Mouse (Mus musculus): ENCODE results near the gene St3gal3.
A peak's percentile ranks its signal among the peaks of the same experiment; 100 is the strongest.

Gene St3gal3

DNA sequence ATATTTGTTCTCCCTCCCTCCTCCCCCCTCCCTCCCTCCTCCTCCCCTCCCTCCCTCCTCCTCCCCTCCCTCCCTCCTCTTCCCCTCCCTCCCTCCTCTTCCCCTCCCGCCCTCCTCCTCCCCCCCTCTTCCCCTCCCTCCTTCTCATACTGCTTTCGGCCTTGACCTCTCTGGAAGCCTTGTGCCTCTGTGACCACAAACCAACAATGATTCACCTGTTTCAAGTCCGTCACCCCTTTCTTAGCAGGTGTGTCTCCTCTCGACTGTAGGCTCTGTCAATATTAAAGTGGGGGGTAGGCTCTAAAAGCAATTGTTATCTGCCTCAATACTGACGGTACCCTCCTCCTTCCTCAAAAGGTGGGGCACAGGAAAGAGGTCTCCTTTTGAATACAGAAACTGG is 153.2 kb downstream of the St3gal3 start:
- no peak for DNase-seq

DNA sequence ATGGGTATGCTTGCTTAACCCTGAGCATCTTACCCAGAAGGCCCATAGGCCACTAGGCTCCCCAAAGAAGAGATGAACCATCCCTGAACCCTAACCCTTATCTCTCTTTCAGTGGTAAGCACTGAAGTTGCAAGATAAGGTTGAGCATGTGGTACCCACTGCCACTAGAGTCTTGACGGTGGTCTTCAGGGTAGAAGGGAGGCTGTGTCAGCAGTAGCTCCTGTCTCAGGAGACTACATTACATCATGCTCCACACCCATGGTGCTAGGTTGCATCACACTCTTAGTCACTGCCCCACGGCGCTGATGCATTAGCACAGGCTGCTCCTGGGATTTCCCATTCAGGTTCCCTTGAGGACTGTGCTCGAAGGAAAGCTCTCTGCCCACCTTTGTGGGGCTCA is 154.6 kb downstream of the St3gal3 start:
- no peak for DNase-seq

DNA sequence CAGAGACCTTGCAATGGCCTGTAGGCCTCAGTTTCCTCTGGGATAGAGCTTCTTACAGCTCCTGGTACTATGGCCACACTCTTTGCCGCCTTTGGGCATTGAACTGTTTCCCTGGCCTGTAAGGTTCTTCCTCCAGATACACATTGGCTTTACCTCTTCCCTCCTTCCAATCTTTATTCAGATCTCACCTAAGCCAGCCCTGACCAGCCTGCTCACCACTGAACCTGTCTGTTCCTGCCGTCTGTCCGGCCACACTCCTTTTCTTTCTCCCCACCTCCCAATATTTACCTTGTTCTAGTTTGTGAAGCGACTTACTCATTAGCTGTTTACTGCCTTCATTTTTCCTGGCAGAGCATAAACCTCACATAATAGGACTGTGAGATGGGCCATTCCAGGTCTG is 155.5 kb downstream of the St3gal3 start:
- no peak for DNase-seq

DNA sequence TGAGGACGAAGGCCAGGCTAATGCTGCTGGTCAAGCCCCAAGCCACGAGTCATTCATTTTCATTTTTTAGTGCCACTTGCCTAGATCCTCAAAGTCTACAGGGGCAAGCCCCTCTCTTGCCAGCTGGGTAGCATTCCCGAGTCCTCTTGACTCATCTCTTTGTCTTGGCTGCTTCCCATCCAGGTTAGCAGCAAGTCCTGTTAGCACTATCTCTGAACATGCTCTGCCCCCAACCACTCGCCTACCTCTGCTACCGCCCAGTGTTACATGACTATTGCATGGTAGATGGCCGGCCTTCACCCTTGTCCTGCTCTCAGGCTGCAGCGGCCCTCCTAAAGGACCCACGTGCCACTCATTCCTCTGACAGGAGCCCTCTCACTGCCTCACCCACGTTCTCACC is 156.4 kb downstream of the St3gal3 start:
- DNase-seq = no peak

DNA sequence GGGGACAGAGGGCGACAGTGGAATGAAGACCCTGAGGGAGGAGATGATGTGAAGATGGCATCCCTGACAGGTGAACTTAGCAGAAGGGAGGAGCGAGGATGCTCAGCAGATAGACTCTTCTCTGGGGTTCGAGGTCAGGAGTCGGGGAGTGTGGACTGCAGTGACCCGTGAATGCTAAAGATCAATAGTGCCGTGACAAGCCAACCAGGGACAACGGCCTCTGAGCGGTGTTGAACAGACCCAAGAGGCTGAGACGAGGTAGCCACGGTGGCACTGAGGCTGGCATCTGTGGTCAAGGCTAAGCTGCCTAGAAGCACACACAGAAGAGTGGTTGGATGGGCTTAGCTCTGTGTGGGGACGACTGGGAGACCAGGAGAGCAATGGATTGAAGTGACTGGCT is 156.9 kb downstream of the St3gal3 start:
- no peak for DNase-seq

DNA sequence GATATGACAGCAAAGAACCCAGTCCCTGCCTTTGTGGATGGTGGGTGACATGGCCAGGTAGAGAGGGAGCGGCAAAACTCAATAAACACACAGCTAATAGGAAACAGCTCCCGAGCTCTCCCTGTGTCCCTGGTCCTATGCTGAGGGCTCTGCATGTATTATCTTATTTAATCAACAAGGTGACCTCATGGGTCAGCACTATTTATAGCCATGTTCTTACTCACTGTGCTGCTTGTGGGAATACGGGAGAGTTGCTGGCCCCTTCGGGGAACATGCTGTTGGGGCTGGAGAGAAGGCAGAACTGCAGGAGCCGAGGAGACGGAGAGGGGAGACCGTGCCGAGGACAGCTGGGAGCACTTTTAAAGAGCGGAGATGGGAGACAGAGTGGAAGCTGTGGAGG is 157.3 kb downstream of the St3gal3 start:
- no peak for DNase-seq

DNA sequence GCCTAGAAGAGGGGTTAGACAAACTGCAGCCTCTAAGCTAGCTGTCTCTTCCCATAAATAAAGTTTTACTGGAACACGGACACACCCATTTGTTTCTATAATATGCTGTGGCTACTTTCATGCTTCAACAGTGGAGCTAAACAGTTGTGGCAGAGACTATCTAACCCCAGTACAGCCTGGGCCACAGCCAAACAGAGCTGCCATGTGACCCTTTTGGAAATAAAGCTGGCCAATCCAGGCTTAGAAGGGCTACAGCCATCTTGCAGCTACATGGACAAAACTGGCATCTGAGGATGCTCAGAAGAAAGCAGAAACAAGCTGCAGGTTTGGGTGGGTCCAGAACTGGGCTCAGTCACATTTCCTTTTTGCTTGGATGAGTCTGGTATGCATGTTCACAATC is 158.9 kb downstream of the St3gal3 start:
- DNase-seq = no peak

DNA sequence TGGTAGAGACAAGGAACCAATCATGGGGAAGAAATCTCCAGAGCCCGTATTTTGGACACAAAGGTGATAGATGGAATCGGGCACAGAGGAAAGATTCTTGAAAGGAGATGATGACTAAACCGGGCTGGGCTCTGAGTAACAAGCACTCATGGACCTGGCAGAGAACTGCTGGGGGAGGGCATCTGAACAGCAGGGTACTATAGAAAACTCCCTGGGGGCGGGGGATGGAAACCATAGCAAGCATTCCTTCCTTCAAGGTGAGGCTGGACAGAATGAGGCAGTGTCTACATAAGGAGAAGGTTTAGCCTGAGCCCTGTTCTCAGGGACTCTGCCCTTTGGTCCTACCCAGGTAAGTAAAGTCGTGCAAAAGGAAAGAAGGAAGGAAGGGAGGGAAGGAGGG is 160.0 kb downstream of the St3gal3 start:
- no peak for DNase-seq

DNA sequence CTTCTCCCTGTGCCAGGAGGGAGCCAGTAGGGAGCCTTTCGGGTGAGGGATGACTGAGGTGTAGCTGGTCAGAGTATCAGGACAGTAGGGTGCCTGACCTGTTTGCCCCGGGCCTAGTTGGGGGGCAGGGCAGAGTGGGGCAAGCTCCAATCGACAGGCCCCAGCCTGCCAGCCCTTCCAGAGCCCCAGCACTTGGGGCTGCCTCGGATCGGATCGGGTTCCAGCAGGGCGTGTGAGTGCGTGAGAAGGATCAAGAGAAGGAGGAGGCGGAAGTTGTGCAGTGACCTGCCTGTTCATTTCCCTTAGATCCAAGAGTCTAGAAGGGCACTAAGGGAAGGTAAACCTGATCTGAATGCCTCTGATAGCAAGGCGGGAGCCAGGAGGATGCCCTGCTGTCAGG is 161.7 kb downstream of the St3gal3 start:
- no peak for DNase-seq

DNA sequence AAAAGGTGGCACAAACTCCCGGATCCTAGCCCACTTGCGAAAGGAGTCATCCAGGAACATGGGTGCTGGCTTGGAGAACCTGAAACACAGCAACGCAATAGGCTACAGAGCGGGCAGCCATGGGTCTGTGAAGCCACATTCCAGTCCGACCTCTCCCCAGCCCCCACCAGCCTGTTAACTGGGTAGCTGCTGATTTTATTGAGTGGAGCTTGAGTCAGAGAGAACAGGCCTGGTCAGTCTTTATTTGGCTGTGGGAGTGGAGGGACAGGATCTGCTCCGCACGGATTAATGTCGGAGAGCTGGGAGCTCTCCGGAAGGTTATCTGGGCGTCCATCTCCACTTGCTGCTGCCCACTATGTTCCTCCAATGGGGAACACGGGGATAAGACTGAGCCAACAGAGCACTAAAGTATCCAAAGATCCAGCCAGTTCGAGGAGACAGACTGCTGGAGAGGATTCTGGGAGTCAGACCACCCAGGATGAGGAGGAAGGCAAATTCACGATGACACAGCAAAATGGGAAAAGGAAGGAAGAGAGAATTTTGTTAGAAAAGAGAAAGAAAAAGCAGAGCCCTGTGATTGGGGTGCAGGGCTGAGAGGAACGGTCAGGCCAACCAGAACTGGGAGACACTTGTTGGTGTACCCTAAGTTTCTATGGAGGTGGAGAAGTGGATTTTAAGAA is 170.2 kb downstream of the St3gal3 start:
- DNase-seq = no peak

DNA sequence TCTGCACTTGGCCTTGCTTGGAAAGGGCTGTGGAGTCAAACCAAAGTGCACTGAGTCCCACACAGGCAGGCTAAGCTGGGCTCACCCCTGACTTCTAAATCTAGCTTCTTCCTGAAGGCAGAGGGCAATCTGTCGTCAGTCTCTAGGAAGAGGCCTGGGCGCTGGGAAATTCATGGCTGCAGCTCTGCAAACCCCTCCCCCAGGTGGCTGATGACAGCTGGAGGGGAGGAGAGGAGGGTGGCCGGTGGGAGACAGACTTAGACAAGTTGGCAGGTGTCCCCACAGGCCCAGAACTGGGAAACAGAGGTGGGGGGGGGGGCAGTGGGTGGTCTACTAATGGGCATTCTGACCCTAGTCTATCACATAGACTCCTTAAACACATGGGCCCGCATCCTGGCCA is 177.2 kb downstream of the St3gal3 start:
- DNase-seq = no peak

DNA sequence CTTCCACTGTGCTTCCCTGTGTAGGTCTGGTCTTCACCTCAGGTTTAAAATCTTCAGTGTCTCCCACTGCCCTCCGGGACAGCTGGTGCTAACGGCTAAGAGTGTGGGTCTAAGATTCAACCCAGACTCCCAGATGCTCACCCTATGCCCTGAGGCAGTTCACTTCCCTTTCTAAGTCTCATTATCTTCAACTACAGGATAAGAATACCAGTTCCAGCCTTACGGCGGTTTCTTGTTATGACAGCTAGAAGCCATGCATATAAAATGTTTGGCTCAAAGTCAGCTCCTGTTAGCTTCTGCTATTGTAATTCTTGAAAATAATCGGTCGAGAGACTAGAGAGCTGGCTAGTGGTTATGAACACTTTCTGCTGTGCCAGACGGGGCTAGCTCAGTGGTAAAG is 187.2 kb downstream of the St3gal3 start:
- DNase-seq = no peak

DNA sequence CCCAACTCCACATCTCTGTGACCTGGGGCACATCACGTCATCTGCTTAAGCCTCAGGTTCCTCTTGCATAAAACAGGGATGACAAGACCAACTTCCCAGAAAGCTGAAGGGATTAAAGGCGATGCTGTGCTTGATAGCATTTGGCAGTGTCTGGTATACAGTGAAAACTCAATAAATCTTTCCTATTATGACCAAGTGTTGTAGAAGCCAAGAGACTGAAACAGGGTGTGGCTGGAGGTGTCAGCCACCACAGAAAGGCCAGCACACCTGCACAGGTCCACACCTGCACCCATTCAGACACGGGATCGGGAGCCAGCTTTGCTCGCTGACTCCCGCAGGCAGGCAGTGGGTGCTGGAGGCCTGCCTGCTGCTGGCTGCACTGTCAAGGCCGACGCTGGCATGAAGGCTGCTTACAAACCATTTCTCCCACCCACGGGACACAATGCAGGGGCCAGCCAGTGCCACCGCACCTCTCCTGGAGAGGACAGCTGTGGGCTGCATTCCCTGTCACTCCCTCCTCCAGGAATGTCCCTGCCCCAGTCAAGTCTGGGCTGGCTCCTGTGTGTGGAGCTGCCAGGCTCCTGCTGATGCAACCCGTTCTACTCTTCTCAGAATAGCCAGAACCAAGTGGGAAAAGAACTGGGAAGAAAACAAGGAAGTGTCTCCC is 187.9 kb downstream of the St3gal3 start:
- no peak for DNase-seq

DNA sequence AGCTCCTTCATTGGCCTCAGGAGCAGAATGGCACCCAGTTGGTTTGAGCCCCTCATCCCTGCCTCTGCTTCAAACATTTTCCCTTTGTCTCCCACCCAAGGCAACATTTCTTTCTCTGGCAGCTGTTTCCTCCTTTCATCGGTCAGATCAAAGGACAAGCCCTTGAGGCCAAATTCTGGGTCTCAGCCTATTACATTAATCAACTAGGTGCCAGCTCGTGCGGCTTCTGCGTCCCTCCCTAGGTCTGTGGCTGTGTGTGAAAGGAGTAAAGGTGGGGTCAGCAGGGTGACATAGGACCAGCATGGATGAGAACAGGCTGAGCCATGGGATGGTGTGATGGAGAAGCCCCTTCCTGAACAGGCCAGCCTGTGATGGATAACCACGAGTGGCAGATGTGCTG is 191.4 kb downstream of the St3gal3 start:
- DNase-seq = no peak

DNA sequence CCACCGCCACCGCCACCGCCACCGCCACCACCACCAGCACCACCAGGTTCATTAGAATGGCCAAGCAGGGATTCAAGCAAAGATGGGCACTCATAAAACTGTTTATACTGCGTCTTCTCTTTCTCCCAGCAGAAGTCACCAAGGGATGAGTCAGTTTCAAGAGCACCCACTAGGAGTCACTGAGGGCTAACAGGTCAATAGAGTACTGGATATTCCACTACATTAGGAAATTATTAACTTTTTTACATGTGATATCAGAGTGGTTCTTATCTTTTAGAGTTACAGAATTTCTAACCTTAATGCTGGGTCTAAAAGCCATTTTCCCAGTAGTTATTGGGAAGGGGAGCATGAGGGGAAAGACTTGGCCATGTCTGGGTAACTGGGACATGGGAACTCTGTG is 197.8 kb downstream of the St3gal3 start:
- no peak for DNase-seq

DNA sequence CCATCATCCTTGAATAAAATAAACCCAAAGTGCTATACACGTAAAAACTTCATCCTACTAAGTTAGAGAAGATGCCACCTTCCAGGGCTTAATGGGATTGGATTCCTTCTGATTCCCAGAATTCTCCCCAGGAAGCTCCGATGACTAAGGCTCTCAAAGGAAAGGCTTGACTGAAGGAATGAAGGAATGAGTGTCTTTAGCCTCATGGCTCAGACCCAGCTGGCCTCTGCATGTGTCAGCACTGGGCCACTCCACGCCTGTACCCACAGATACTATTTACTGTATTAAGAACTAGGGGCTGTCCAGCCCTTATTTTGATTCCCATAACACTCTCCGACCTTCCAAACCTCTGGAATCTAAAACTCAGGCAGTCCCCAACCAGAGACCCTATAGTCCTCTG is 200.6 kb downstream of the St3gal3 start:
- DNase-seq = no peak

DNA sequence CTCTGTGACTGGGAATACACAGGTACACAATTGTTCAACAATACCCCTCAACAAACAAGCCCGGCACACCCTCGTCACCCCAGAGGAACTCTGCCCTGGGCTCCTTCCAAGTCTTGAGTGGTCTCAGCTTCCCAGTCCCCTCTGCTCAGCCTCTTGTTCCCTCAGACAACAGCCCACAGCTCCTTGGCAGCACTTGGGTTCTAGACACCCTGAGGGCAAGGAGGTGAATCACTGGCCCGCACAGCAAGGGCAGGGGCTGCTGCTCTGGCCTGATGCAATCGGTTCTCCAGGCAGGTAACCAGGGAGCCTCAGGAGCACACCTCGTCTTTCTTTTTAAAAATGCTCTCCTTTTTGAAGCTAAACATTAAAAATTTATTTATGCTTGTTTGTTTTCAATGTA is 201.5 kb downstream of the St3gal3 start:
- DNase-seq = no peak

DNA sequence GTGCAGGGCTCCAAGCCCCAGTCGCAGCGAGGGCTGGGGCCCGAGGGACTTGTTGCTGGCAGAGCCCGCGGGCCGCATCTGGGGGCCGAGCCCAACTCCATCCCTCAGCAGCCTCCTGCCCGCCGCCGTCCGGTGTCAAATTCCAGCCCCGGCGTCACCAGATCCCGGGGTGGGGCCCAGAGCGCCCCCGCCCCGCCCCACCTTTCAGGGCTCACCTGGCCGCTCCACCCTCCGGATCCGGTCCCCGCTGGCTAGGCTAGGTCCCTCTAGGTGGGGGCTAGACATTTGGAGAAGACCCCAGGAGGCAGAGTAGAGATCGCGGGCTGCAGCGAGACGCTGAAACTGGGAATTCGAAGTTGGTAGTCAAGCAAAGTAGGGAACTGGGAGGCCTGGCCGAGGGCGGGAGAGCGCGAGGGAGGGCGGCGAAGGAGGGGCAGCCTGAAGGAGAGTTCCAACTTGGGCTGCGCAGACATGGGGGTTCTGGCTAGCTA is 205.3 kb downstream of the St3gal3 start, which contains the start of gene Artn:
Artn (minus strand) TSS at position 373 of the 491 bp plus-strand sequence.
- peak; percentile 70 for DNase-seq

DNA sequence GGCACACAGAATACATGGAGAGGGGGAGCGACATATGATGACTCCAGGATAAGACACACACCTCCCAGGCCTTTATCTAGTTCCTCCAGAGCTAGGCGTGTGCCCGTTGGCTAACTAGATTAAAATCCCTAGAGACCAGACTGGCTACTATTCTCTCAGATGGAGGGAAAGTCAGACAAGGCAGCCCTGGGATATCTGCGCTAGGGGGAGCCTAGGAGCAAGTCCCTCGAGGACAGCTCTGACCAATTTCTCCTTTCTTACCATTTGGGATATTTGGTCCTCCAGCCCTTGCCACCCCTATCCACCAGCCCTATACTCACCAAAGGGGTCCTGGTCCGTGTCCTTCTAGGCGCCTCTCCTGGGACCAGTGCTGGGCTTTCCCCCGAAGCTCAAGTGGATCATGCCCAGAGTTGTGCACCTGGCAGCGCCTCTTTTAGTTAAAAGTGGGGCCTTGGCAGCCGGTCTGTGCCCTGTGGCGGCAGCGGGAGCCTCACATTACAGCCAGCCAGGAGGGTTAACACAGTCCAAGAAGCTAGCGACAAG is 205.9 kb downstream of the St3gal3 start:
- peak; percentile 90 for DNase-seq

DNA sequence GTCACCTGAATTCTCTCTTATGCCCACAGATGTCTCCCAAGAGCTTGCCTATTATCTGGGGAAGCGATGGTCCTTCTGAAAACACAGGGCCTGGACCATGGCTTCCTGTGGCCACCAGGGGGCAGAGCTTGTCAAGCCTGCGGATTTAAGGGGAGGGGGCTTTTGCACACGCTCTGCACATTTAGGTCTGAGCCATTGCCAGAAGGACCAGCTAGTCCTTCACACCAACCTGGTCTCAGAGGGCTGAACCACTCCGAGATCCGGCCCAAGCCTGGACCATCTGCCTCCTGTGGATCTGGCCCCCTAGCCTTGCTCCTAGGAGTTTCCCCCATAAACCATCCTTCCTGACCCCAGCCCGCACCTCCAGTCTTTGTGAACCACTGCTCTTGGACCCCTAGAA is 206.5 kb downstream of the St3gal3 start:
- peak; percentile 68 for DNase-seq

DNA sequence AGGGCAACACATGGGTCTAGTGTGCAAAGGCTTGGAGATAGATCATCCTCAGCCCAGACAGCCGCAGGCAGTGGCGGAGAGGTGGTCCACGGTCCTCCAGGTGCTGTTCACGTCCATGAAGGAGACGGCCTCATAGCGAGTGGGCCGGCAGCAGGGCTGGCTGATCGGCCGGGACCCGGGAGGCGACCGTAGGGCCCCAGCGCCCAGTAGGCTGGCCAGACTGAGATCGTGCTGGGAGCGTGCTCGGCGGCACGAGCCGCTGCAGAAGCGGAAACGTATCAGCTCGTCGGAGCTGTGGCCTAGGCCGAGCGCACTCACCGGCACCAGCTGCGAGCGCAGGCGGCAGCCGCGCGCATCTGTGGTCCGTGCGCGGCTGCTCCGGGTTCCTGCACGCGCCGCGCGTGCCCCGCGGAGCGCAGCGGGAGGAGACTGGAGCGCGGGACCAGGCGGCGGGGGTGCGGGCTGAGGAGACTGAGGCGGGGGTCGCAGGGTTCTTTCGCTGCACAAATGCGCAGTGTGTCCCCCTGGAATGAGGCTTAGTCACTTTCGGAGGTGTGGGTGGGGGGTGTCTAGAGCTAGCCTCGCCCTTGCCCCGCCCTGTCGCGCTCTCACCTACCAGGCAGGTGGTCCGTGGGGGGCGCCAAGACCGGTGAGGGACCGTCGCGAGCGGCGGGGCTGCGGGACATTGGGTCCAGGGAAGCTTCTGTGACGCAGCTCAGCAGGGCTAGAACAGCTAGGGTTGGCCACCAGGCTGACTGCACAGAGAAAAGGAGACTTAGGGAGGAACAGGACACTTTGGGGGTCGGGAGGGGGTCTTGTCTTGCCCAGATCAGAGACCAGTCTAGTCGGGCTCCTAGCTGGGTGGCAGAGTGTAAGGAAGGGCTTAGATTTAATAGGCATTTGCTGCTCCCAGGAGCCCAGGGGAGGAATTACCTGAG is 207.9 kb downstream of the St3gal3 start:
- DNase-seq = peak; percentile 49

DNA sequence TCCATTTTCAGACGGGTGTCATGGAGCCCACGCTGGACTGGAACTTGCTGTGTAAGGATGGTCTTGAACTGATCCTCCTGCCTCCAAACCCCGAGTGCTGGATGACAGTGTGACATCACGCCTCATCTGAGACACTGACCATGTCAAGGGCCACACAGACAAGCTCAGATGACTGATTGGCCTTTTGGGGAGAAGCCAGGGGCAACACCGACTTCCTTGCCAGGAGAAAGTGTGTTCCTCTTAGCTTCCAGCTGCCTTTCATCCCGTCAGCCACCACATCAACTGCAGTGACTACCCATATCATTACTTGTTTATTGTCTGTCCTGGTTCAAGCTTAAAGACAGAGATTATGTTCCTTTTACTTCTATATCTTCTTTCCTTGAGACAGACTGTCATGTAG is 209.8 kb downstream of the St3gal3 start:
- no peak for DNase-seq

DNA sequence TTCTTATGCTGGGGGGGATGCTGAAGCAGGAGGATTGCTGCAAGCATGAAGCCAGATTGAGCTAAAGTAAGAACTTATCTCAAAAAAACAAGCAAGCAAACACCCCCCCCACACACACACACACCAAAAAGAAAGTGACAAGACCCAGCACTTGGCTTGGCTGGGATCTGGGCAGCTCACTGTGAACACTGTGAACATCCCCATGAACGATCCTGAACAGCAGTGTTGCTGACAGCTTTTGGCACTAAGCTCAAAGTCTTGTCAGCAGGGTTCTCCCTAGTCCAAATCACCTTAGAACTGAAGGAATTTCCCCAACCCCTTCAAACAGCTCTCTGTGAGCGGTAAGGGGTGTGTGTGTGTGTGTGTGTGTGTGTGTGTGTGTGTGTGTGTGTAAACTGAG is 211.3 kb downstream of the St3gal3 start:
- no peak for DNase-seq

Measured in liver (tissue).